Mouse (Mus musculus) mammary gland, adult 2 months (tissue): Measurements from ENCODE around the gene 4930595D18Rik. TPM values are rescaled to one million over a fixed set of nuclear protein-coding genes. Genes with fewer than 3 reads are reported as not detected.

Experiments
- polyA plus RNA-seq: library from polyadenylated mRNA; depleted of rRNA; stranded (reverse); fragments of >200 nt; gene quantifications from 2 replicates; pipeline ENCODE4 v1.2.3, GENCODE M21; 2012; ENCODE audit warnings: low replicate concordance; rRNA removed

Gene 4930595D18Rik
- not detected in 2 replicates for polyA plus RNA-seq

GRCm38 (mm10) chr12:111184476-111184875, at the start of gene 4930595D18Rik:
4930595D18Rik (minus strand) TSS chr12:111184491.

GRCm38 (mm10) chr12:111165831-111166591, 18.3 kb downstream of the 4930595D18Rik start, which contains the start of gene Traf3:
Traf3 (plus strand) TSS chr12:111166370.

Other genes starting within 250 kb of the 4930595D18Rik start
- 34.4 and 62.4 TPM in 2 replicates for gene Ankrd9, start 205.5 kb downstream of the 4930595D18Rik start, polyA plus RNA-seq
- 5.3 and 7.2 TPM in 2 replicates for gene Rcor1, start 145.1 kb downstream of the 4930595D18Rik start, polyA plus RNA-seq
- gene Traf3, start 18.1 kb downstream of the 4930595D18Rik start, polyA plus RNA-seq: 21.6 and 36.0 TPM in 2 replicates
- gene Amn, start 86.6 kb upstream of the 4930595D18Rik start, polyA plus RNA-seq: 1.5 and 5.1 TPM in 2 replicates
- 141 and 261 TPM in 2 replicates for gene Cdc42bpb, start 193.2 kb upstream of the 4930595D18Rik start, polyA plus RNA-seq
- gene Lbhd2, start 222.3 kb upstream of the 4930595D18Rik start, polyA plus RNA-seq: 0.95 and 1.8 TPM in 2 replicates
- gene Exoc3l4, start 232.5 kb upstream of the 4930595D18Rik start, polyA plus RNA-seq: 23.7 and 30.8 TPM in 2 replicates